ENCODE assay signal across 11 mouse cellular contexts in genomic region chr2:32177397-32178060, GRCm38 (mm10). TPM values are rescaled to one million over a fixed set of nuclear protein-coding genes. Genes with fewer than 3 reads are reported as not detected.
DNase-seq lines count a peak whose midpoint lies in the region; ATAC-seq lines count a peak whose summit lies in the region.
"Had no signal": no experiment of that assay in that cellular context is flagged by ENCODE, and none has a peak within 500 bp of the region (broad histone marks: within the 10 kb centered on the region; RNA-seq: fewer than 3 reads in every experiment).

No protein-coding gene starts in this region.

- no peak for DNase-seq in heart, postnatal 4 days
- no peak for DNase-seq in midbrain, embryonic 10.5 days (ENCODE audit: low spot score)
- DNase-seq in midbrain, embryonic 14.5 days = no peak
- DNase-seq in urinary bladder, postnatal 25 days (ENCODE audit: low spot score) = no peak
- no peak for DNase-seq in spleen, postnatal 14 days (ENCODE audit: low spot score in 2 of 2)

- 0 out of 2 replicates have a peak, but pooled peaks cover 1% of the 10 kb centered on the region for H3K36me3 ChIP-seq in heart, embryonic 13.5 days
- H3K36me3 ChIP-seq in midbrain, embryonic 10.5 days = peaks cover 25% of the 10 kb centered on the region
- H3K36me3 ChIP-seq in midbrain, embryonic 14.5 days (ENCODE audit: control insufficient read depth, insufficient read depth, low read length) = no peaks in the 10 kb centered on the region
- no peaks in the 10 kb centered on the region for H3K36me3 ChIP-seq in hindbrain, embryonic 12.5 days

- H3K27ac ChIP-seq in heart, embryonic 13.5 days (replicated peaks) = peak overlapping the region; percentile 96; the same call in 1 of the 2 replicates
- 0 out of 2 replicates have a peak overlapping the region, but pooled peaks have one; percentile 64 for H3K27ac ChIP-seq in midbrain, embryonic 10.5 days (replicated peaks)
- no peak overlapping the region for H3K27ac ChIP-seq in midbrain, embryonic 14.5 days (replicated peaks; ENCODE audit: low read depth, low read length)
- H3K27ac ChIP-seq in hindbrain, embryonic 12.5 days = peak overlapping the region; percentile 30; the same call in 1 of the 2 replicates
- H3K27ac ChIP-seq: embryonic facial prominence, embryonic 12.5 days; liver, embryonic 14.5 days; macrophage had no signal

- H3K27me3 ChIP-seq in heart, embryonic 13.5 days (replicated peaks) = no peaks in the 10 kb centered on the region
- H3K27me3 ChIP-seq in midbrain, embryonic 10.5 days (ENCODE audit: low read depth, poor library complexity, severe bottlenecking) = no peaks in the 10 kb centered on the region
- no peaks in the 10 kb centered on the region for H3K27me3 ChIP-seq in midbrain, embryonic 14.5 days (ENCODE audit: control insufficient read depth, insufficient read depth, low read length)
- no peaks in the 10 kb centered on the region for H3K27me3 ChIP-seq in hindbrain, embryonic 12.5 days
- H3K27me3 ChIP-seq: embryonic facial prominence, embryonic 12.5 days had no signal

- 80% methylated on average over 11 of the region's 11 CpGs for WGBS in heart, embryonic 13.5 days
- 83% methylated on average over 11 of the region's 11 CpGs for WGBS in midbrain, embryonic 10.5 days
- WGBS in midbrain, embryonic 14.5 days = 68% methylated on average over 11 of the region's 11 CpGs
- WGBS in hindbrain, embryonic 12.5 days = 82% methylated on average over 11 of the region's 11 CpGs

- no peaks in the 10 kb centered on the region for H3K9me3 ChIP-seq in heart, embryonic 13.5 days
- H3K9me3 ChIP-seq in midbrain, embryonic 10.5 days (replicated peaks) = no peaks in the 10 kb centered on the region
- H3K9me3 ChIP-seq in midbrain, embryonic 14.5 days (ENCODE audit: control insufficient read depth, low read length) = no peaks in the 10 kb centered on the region
- no peaks in the 10 kb centered on the region for H3K9me3 ChIP-seq in hindbrain, embryonic 12.5 days (replicated peaks)
- H3K9me3 ChIP-seq: embryonic facial prominence, embryonic 12.5 days had no signal

- ATAC-seq in heart, embryonic 13.5 days (ENCODE audit: extremely low read depth, insufficient number of reproducible peaks, low FRiP score, low TSS enrichment) = no peak
- no peak for ATAC-seq in midbrain, embryonic 14.5 days (ENCODE audit: low FRiP score, low TSS enrichment)
- ATAC-seq in hindbrain, embryonic 12.5 days (ENCODE audit: low FRiP score) = no peak
- peak; percentile 59; the same call in 1 of the 2 replicates for ATAC-seq in monocyte, adult 5-6 weeks (replicated peaks; ENCODE audit: insufficient number of reproducible peaks, low FRiP score, low TSS enrichment, poor library complexity, severe bottlenecking)

- peaks cover 97% of the 10 kb centered on the region for H3K4me1 ChIP-seq in heart, embryonic 13.5 days
- peaks cover 80% of the 10 kb centered on the region for H3K4me1 ChIP-seq in midbrain, embryonic 10.5 days
- H3K4me1 ChIP-seq in midbrain, embryonic 14.5 days (ENCODE audit: control insufficient read depth, insufficient read depth, low read length) = peaks cover 52% of the 10 kb centered on the region
- peaks cover 77% of the 10 kb centered on the region for H3K4me1 ChIP-seq in hindbrain, embryonic 12.5 days

- H3K4me2 ChIP-seq in heart, embryonic 13.5 days = no peak overlapping the region
- H3K4me2 ChIP-seq in midbrain, embryonic 14.5 days (ENCODE audit: low read length) = no peak overlapping the region
- no peak overlapping the region for H3K4me2 ChIP-seq in hindbrain, embryonic 12.5 days (replicated peaks)
- H3K4me2 ChIP-seq: embryonic facial prominence, embryonic 12.5 days had no signal

- peak overlapping the region; percentile 15; the same call in 1 of the 2 replicates for H3K9ac ChIP-seq in heart, embryonic 13.5 days
- no peak overlapping the region; the same call in 1 of the 2 replicates for H3K9ac ChIP-seq in midbrain, embryonic 14.5 days (replicated peaks; ENCODE audit: low read length)
- H3K9ac ChIP-seq in hindbrain, embryonic 12.5 days = peak overlapping the region; percentile 20; the same call in 1 of the 2 replicates
- H3K9ac ChIP-seq: embryonic facial prominence, embryonic 12.5 days; liver, embryonic 14.5 days had no signal

- H3K4me3 ChIP-seq in heart, embryonic 13.5 days = no peak overlapping the region
- H3K4me3 ChIP-seq in midbrain, embryonic 10.5 days = no peak overlapping the region
- no peak overlapping the region for H3K4me3 ChIP-seq in midbrain, embryonic 14.5 days (replicated peaks; ENCODE audit: low read depth, low read length)
- no peak overlapping the region for H3K4me3 ChIP-seq in hindbrain, embryonic 12.5 days
- H3K4me3 ChIP-seq: embryonic facial prominence, embryonic 12.5 days had no signal

RNA-seq across cellular contexts. Expression of gene Prrc2b, which starts 26.6 kb away (rescaled TPM):
- 24.5 and 25.1 TPM in 2 replicates for polyA plus RNA-seq in heart, embryonic 13.5 days (2015; fragmentation: Nextera tagmentation; extraction: Ambion mirVana)
- 100 to 1,000 TPM; 138 to 145 TPM for total RNA-seq in heart, postnatal 4 days (2021)
- polyA plus RNA-seq in midbrain, embryonic 10.5 days (2016; fragmentation: Nextera tagmentation; extraction: Ambion mirVana) = 41.5 and 57.6 TPM in 2 replicates
- 121 and 141 TPM in 2 replicates for polyA plus RNA-seq in midbrain, embryonic 14.5 days (2014; fragmentation: Nextera tagmentation; extraction: Ambion mirVana)
- 111 and 114 TPM in 2 replicates for polyA plus RNA-seq in hindbrain, embryonic 12.5 days (2016; fragmentation: Nextera tagmentation; extraction: Ambion mirVana)
- 13.3 to 55.4 TPM (median 22.1 TPM) in 3 replicates for total RNA-seq in monocyte, adult 5-6 weeks (2017)

RNA-seq across cellular contexts. Expression of gene Pomt1, which starts 58.9 kb away (rescaled TPM):
- 16.0 and 18.8 TPM in 2 replicates for polyA plus RNA-seq in heart, embryonic 13.5 days (2015; fragmentation: Nextera tagmentation; extraction: Ambion mirVana)
- 10 to 100 TPM; 18.0 to 19.1 TPM for total RNA-seq in heart, postnatal 4 days (2021)
- polyA plus RNA-seq in midbrain, embryonic 10.5 days (2016; fragmentation: Nextera tagmentation; extraction: Ambion mirVana) = 27.4 and 30.3 TPM in 2 replicates
- polyA plus RNA-seq in midbrain, embryonic 14.5 days (2014; fragmentation: Nextera tagmentation; extraction: Ambion mirVana) = 28.3 and 33.2 TPM in 2 replicates
- polyA plus RNA-seq in hindbrain, embryonic 12.5 days (2016; fragmentation: Nextera tagmentation; extraction: Ambion mirVana) = 25.5 and 25.9 TPM in 2 replicates
- 3.8 to 10.1 TPM (median 8.4 TPM) in 3 replicates for total RNA-seq in monocyte, adult 5-6 weeks (2017)
